Mouse (Mus musculus): ENCODE measurements around the gene Scd2. TPM values are rescaled to one million over a fixed set of nuclear protein-coding genes. Genes with fewer than 3 reads are reported as not detected.
"Not testable (repeated sequence)": the region's sequence is repeated elsewhere in the genome, so short reads cannot be mapped to it uniquely, and the experiment has no call there.

The Scd2 gene
- total RNA-seq, 2 experiments from 2014 or later: 5.5 to 8.3 TPM

DNA sequence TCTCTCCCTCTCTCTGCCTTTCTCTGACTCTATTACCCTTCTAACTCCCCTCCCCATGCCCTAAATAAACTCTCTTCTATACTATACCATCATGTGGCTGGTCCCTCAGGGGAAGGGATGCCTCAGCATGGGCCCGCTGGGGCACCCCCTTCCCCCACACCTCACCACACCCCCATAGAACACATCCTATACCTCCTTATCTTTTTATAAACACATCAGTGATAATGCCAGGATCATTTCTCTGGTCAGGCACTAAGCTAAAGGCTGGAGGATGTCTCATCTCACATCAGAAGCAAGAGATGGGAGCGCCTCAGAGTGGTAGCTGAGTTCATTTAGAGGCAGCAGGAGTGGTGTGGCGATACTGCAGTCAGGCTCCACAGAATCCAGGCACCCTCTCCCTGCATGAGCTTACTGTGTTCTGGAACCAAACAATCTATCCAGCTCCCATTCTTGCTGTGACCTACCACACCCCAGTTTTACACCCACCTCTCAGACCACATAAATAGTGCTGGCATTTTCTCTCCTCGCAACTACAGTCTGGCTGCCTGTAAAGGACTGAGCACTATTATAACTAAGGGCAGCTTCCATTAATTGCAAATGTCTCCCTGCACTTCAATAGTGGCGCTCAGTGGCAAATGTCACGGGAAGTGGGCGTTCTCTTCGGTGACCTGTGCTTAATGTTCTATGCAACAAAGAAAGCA is 18.0 kb downstream of the Scd2 start:
- DNase-seq (ENCODE audit: low spot score): no peak

DNA sequence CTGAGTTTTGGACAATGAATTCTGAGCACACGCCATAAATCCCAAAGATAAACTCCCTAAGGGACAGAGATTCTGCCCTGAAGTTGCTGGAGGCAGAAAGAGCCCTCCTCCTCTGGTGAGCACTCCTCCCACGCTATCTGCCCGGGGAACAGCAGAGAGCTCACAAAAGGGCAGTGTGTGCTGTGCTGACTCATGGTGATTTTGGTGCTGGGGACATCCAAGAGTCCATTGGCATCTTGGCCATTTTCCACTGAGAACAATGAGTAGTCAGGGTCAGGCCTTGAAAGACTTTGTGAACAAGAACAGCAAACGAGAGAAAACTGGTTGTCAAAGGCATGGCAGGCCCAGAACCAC is 18.5 kb downstream of the Scd2 start:
- DNase-seq (ENCODE audit: low spot score): no peak

DNA sequence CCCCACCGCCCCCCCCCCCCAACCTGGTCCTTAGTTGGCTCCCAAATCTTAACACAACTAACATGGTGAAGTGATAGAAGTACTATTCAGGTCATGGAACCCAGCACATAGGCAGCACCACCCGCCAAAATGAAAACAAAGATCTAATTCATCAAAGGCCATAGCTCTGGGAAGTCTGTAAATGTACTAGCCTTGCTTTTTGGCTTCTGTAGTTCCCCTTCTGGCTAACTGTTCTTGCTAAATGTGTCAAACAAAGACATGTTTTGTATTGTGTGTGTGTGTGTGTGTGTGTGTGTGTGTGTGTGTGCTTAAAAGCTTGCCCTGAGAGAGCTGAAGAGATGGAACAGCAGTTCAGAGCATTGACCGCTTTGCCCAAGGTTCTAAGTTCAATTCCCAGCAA is 19.6 kb downstream of the Scd2 start:
- DNase-seq (ENCODE audit: low spot score): no peak

DNA sequence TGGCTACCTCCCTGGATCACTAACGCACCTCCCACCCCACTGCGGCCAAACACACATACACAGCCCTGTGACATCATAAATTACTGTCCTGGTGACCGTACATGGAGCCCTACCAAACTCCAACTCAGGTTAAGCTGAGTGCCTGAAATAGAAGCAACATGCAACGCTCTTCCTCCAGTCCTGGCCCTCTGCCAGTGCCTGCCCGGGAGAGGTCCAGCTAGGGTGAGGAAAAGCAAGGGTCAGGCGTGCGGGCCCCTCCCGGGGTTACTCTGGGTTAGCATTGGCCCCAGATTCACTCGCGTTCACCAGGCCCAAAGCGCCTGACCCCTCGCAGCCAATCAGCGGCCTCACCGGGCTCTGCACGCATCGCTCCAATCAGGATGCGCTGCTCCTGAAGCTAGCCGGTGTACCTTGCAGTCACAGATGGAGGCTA is 20.9 kb downstream of the Scd2 start:
- peak; percentile 90 for DNase-seq (ENCODE audit: low spot score)

DNA sequence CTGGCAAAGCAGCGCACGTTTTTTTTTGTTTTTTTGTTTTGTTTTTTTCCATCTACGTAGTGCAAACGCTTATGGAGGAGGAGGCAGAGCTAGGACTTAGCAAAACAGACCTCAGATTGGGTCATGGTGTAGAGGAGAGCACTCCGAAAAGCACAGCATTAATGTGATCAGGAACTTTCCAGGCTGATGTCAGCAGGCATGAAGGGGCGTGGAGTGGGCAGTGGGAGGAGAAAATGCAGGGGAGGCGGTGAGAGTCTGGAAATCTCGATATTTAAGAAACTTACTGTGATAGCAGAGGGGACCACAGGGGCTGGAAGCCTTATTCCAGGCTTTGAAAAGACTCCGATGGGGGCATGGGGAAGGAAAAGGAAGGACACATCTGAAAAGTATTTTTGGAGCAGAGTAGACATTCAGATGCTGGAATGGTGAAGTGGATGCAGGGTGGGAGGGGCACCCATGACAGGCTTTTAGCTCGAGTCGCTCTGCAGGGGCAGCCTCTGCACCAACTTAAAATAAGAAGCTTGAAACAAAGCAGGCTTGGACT is 21.5 kb downstream of the Scd2 start:
- DNase-seq (ENCODE audit: low spot score): peak; percentile 58

DNA sequence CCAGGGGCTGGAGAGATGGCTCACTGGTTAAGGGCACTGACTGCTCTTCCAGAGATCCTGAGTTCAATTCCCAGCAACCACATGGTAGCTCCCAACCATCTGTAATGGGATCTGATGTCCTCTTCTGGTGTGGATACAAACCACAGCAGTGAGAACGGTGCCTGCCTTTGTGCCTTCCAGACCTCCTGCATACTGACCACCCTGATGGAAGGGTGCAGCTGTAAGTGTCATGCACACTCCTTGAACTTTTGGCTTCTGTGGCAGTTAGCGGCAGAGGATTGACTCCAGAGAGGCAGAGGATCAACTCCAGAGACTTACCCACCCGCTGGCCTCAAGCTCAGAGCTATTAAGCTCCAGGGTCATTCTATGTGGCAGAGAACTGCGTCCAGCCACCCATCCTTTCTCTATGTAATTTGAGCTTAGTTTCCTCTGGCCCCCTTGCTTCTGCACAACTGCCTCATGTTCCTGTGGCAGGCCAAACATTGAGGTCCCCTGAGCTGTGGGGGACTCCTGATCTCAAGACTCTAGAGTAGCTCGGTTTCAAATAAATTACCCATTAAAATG is 23.4 kb downstream of the Scd2 start:
- no peak for DNase-seq (ENCODE audit: low spot score)

DNA sequence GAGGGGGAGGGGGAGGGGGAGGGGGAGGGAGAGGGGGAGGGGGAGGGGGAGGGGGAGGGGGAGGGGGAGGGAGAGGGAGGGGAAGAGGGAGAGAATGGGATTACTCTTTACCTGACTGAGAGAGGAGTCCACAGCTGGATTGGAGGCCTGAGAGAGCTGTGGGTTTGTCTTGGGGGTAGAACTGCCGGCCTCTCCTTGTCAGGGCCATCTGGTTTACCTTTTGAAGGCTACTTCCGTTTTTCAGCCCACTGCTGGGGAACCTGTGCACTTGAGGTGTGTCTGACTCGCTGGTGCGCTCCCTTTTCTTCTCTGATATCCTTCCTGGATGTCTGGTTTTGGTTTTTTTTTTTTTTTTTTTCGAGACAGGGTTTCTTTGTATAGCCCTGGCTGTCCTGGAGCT is 23.9 kb downstream of the Scd2 start:
- no peak for DNase-seq (ENCODE audit: low spot score)

DNA sequence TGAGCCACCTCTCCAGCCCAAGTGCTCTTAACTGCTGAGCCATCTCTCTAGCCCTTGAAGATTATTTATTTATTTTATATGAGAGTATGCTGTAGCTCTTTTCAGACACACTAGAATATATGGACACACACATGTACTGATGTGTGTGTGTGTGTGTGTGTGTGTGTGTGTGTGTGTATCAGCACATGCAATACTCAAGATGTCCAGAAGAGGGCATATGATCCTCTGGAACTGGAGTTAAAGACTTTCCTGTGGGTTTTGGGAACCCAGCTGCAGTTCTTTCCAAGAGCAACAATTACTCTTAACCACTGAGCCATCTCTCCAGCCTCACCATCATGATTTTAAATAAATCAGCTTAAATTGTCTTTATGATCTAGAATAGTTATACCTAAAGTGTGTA is 25.1 kb downstream of the Scd2 start:
- no peak for DNase-seq (ENCODE audit: low spot score)

DNA sequence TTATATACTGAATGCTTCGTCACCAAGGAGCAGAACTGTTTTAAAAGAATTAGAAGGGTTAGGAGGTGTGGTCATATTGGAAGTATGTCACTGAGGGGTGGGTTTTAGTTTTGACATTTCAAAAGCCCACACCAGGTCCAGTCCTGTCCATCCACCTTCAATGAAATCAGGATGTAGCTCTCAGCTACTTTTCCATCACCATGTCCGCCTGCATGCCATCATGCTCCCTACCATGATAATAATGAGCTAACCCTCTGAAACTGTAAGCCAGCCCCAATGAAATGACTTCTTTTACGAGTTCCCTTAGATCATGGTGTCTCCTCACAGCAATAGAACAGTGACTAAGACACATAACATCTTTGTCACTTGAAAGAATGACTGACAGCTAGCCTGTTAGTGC is 26.8 kb downstream of the Scd2 start:
- no peak for DNase-seq (ENCODE audit: low spot score)

DNA sequence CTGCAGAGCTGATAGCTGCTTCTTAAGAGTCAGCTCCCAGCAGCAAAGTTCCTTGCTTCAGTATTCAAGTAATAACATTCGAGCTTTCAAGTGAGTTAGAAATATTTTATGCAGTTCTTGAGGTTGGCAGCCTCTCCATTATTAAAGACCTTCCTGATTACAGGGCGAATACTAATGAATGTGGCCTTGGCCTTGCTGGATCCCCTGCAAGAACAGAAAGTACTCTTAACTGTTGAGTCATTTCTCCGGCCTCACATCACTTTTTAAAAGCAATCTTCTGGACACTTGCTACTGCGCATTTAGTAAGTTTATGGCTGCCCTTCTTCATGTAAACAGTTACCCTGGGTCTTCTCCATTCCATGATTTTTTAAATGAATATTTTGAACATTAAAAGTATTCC is 27.7 kb downstream of the Scd2 start:
- DNase-seq (ENCODE audit: low spot score): no peak

DNA sequence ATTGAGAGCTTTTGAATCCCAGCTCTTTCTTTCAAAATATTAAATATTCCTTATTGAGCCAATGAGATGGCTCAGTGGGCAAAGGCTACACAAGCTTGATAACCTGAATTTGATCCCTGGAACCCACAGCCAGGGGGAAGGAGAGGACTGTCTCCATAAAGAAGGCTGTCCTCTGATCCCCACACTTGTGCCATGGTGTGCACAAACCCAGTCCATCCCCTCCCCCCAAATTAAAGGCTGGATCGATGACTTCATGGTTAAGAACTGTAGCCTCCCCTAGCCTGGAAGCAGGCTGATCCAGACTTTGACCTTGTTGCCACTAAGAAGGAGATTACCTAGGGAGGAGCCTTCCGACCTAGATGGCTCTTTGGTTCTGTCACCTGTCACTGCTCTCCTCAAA is 28.2 kb downstream of the Scd2 start:
- DNase-seq (ENCODE audit: low spot score): no peak

DNA sequence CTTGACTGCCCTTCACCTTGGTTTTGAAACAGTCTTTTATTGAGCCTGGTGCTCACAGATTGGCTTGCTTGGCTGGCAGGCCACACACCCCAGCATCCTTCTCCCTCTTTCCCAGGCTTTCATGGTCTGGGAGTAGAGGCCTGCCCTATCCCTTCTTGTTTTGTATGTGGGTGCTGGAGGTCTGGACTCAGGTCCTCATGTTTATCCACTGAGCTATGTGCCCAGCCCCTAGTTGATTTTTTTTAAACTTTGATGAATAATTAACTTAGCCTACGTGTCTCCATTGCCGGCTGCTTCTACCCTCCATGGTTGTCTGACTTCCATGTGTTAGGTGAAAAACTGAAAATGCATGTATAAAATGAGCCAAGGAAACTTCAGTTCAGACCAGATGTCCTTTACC is 36.1 kb downstream of the Scd2 start:
- no peak for DNase-seq (ENCODE audit: low spot score)

DNA sequence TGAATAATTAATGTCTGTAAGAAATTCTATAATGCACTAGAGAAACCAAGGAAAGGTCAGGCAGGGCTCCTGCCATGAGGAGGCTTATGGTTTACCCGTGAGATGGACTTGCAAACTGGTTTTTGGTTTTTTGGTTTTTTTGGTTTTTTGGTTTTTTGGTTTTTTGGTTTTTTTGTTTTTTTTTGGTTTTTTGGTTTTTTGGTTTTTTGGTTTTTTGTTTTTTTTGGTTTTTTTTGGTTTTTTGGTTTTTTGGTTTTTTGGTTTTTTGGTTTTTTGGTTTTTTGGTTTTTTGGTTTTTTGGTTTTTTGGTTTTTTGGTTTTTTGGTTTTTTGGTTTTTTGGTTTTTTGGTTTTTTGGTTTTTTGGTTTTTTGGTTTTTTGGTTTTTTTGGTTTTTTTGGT is 37.7 kb downstream of the Scd2 start:
- not testable (repeated sequence) for DNase-seq (ENCODE audit: low spot score)

DNA sequence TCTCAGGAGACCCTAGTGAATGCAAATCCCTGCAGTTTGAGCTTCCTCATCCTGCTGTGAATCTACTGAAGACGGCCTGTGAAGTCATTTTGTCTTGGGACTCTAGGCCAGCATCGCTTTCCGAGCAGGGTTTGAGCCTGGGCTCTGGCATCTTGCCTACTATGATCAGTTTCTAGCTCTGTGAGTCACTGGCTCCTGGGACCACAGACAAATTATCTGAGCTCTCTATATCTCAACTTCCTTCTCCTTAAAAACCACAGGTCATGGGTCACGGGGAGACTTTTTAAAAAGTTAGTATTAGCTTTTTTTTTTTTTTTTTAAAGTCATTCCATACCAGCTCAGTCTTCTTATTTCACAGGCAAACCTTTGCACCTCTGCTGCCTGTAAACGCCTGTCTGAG is 38.4 kb downstream of the Scd2 start:
- DNase-seq (ENCODE audit: low spot score): no peak

DNA sequence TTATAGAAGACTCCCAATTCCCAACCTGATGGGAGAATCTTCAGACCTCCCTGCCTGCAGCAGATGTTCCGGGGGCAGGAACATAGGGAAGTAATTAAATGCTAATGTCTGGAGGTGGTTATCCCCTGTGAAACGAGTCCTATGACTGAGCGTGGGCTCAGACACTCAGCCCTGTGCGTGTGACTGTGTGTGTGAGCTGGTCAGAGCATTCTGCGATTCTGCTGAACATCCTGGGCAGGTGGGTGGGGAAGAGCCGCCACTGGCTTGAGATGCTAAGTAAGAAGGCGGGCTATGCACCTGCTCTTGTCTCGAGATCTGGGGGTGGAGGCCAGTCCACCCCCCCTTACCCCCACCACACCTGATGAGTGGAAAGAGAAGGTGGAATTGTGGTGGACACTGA is 38.9 kb downstream of the Scd2 start:
- no peak for DNase-seq (ENCODE audit: low spot score)

DNA sequence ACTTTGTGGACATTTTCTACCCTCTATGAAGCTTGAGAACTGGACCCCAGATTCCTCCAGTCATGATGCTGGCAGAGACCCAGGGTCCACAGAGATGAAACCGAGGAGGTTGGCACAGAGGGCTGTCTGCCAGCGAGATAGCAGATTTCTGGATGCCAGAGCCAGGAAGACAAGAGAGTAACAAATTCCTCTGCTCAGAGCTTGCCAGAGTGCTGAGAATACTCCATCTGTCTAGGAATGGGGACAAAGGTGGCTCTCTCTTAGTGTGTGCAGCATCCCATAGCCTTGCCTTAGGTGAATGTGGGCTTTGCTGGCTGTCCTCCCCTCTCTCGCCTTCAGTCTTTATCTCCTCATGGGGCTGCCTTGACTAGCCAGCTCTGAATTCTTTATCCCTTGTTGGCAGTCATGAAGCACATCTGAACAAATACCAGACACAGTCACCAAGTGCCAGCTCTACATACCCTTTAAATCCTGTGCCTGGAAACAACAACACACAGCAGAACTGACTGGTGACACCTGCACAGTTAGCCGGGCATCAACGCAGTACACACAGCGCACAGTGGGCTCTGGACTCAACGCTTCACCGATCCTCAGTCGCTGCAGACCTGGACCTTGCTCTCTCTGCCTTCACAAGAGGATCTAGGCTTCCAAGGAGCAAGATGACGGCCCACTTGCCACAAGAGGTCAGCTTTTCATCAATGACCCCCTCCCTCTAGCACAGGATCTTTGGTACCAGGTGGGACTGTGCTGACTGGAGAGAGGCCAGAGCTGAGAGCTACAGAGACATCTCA is 39.6 kb downstream of the Scd2 start, which contains the start of gene Scd4:
Gene Scd4 (plus strand): TSS at position 260 of the 791 bp plus-strand sequence.
- DNase-seq (ENCODE audit: low spot score): no peak

DNA sequence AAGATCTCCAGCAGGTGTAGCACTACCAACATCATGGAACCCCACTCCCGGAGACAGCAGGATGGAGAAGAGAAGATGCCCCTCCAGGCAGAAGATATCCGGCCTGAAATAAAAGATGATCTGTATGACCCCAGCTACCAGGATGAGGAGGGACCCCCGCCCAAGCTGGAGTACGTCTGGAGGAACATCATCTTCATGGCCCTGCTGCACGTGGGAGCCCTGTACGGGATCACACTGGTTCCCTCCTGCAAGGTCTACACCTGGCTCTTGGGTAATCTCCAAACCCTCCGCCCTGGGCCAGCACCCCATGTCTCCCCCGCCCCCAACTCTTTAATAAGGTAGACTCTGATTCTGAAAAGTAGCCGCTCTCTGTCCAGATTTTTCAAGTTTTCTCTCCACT is 40.5 kb downstream of the Scd2 start:
- DNase-seq (ENCODE audit: low spot score): no peak

DNA sequence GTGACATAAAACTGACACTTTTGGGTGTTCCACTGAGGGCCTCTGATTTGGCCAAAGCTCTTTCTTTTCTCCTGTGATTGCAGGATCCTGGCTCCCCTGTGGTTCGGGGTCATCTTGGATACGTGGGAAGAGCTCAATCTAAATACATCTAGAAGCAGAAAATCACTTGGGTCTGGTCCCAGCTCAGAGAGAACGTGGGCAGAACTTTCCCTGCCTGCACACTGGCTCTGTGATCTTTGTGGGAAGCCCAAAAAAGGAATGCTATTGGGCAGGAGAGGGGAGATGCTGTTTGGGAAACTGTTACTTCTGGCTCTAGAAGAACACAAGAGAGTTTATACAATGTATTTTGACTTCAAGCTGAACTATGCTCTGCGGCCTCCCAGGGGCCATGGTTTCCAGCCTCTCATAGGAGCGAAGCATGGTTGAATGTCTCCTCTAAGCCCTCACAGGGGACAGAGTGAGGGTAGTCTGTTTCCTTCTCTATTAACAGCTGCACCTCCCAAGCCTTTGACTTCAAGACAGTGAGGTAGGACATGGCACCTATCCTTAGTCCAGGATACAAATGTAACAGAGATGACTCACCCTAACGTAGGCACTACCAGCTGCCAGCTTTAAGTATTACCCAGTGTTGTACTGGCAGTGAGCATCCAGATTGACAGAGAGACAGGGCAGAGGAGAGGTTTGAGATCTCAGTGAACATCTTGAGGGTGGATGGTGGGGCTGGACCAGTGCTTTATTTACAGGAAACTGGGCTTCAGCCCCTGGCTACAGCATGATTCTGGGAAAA is 42.6 kb downstream of the Scd2 start:
- no peak for DNase-seq (ENCODE audit: low spot score)

DNA sequence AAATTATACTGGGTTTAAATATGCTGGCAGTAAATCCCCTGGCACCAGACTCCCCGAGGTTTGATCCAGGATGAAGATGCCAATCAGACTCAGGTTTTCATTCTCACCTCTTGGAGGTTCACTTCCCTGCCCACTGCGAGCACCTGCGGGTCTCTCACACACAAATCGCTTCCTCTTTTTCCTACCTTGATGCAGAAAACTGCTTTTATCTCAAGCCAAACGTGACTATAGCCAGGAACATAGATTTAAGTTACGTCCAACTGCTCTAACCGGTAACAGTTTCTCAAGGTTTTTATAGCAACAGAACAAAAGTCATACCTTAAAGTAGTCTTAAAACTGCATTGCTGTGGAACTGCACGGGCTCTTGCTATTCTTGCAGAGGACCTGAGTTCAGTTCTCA is 56.2 kb downstream of the Scd2 start:
- DNase-seq (ENCODE audit: low spot score): no peak

DNA sequence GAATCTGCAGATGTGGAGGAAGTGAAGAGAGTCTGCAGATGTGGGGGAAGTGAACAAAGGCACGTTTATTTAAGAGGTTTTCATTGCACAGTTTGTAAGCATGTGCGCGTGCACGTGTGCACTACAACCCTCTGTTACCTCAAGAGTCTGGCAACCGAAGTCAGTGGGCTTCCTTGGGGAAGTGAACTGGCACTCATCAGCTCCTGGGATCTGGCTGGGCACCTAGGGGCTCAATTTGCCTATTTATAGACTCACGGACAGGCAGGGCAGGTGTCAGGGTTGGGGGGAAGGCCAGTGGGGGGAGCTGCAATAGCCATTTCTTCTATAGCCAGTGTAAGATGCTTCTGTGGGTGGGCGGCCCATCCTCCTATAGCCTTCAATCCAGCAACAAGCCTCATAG is 58.3 kb downstream of the Scd2 start:
- no peak for DNase-seq (ENCODE audit: low spot score)

All from gastrocnemius, adult 18-20 months (tissue).